ENCODE assay signal across 19 mouse cellular contexts in the genomic region with DNA sequence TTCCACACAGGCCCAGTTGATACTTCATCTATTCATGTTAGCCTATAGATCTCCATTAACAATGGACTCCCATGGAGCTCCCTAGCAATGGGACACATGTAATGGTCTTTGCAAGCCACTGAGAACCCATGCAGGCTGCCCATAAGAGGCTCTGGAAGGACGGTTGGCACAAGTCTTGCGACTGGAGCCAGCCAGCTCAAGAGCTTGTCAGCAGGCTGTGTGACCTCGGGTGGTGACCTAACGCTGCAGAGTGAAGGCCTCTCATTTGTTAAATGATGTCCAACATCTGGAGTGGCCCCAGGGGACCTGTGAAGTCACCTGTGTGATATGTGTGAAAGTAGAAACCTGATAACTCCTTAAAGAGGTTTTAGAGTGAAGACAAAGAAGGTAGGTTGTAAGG. TPM values are rescaled to one million over a fixed set of nuclear protein-coding genes. Genes with fewer than 3 reads are reported as not detected.
DNase-seq lines count a peak whose midpoint lies in the region; ATAC-seq and TF ChIP-seq lines count a peak whose summit lies in the region.
"Had no signal": no experiment of that assay in that cellular context is flagged by ENCODE, and none has a peak within 500 bp of the region (broad histone marks: within the 10 kb centered on the region; RNA-seq: fewer than 3 reads in every experiment).

No protein-coding gene starts in this region.

- no peak for ATAC-seq in lung, embryonic 16.5 days (ENCODE audit: low read depth)
- ATAC-seq in intestine, embryonic 14.5 days (replicated peaks; ENCODE audit: low FRiP score, low TSS enrichment, low read depth) = no peak
- no peak for ATAC-seq in stomach, embryonic 16.5 days (ENCODE audit: insufficient read depth, low FRiP score)
- no peak for ATAC-seq in hindbrain, postnatal 0 days
- ATAC-seq: forebrain, embryonic 15.5 days had no signal

- no peaks in the 10 kb centered on the region for H3K9me3 ChIP-seq in lung, embryonic 16.5 days (ENCODE audit: control insufficient read depth, low read length)
- H3K9me3 ChIP-seq in intestine, embryonic 14.5 days (ENCODE audit: control insufficient read depth, low read length) = no peaks in the 10 kb centered on the region
- H3K9me3 ChIP-seq in stomach, embryonic 16.5 days (replicated peaks; ENCODE audit: control insufficient read depth, low read length) = no peaks in the 10 kb centered on the region
- H3K9me3 ChIP-seq in hindbrain, postnatal 0 days (ENCODE audit: low read length) = no peaks in the 10 kb centered on the region
- H3K9me3 ChIP-seq: forebrain, embryonic 15.5 days; kidney, embryonic 15.5 days; liver, embryonic 15.5 days; neural tube, embryonic 13.5 days had no signal

- no peak overlapping the region for H3K9ac ChIP-seq in lung, embryonic 16.5 days (ENCODE audit: low read length)
- H3K9ac ChIP-seq in intestine, embryonic 14.5 days (ENCODE audit: low read length) = peak overlapping the region; percentile 44
- peak overlapping the region; percentile 64 for H3K9ac ChIP-seq in stomach, embryonic 16.5 days (ENCODE audit: low read length)
- no peak overlapping the region for H3K9ac ChIP-seq in hindbrain, postnatal 0 days (replicated peaks; ENCODE audit: low read length)
- H3K9ac ChIP-seq: forebrain, embryonic 15.5 days; kidney, embryonic 15.5 days; liver, embryonic 15.5 days; neural tube, embryonic 13.5 days had no signal

- intact Hi-C loops in gastrocnemius, adult 2 months (cut with DNase I) = no loop called here

- no peak overlapping the region; the same call in 1 of the 2 replicates for H3K4me2 ChIP-seq in lung, embryonic 16.5 days (ENCODE audit: low read depth, low read length)
- H3K4me2 ChIP-seq in intestine, embryonic 14.5 days (ENCODE audit: low read length) = peak overlapping the region; percentile 45
- peak overlapping the region; percentile 50 for H3K4me2 ChIP-seq in stomach, embryonic 16.5 days (ENCODE audit: low read depth, low read length)
- H3K4me2 ChIP-seq in hindbrain, postnatal 0 days (ENCODE audit: low read depth, low read length) = no peak overlapping the region
- H3K4me2 ChIP-seq: forebrain, embryonic 15.5 days; kidney, embryonic 15.5 days; liver, embryonic 15.5 days; midbrain, embryonic 11.5 days; neural tube, embryonic 13.5 days had no signal

- H3K4me3 ChIP-seq in gastrocnemius, adult 2 months = no peak overlapping the region
- H3K4me3 ChIP-seq in lung, embryonic 16.5 days (ENCODE audit: low read length) = no peak overlapping the region
- peak overlapping the region; percentile 21 for H3K4me3 ChIP-seq in intestine, embryonic 14.5 days (ENCODE audit: low read depth, low read length)
- H3K4me3 ChIP-seq in stomach, embryonic 16.5 days (replicated peaks; ENCODE audit: low read length) = peak overlapping the region; percentile 44
- H3K4me3 ChIP-seq in hindbrain, postnatal 0 days (ENCODE audit: low read length) = no peak overlapping the region
- H3K4me3 ChIP-seq: forebrain, embryonic 15.5 days; heart, adult 2 months; kidney, embryonic 15.5 days; liver, embryonic 15.5 days; neural tube, embryonic 13.5 days had no signal

- peak overlapping the region; percentile 17; the same call in 1 of the 2 replicates for H3K27ac ChIP-seq in gastrocnemius, adult 2 months
- peak overlapping the region; percentile 15; the same call in 1 of the 2 replicates for H3K27ac ChIP-seq in lung, embryonic 16.5 days (ENCODE audit: low read length)
- H3K27ac ChIP-seq in intestine, embryonic 14.5 days (ENCODE audit: low read depth) = peak overlapping the region; percentile 59
- peak overlapping the region; percentile 79 for H3K27ac ChIP-seq in stomach, embryonic 16.5 days (ENCODE audit: low read length)
- no peak overlapping the region for H3K27ac ChIP-seq in hindbrain, postnatal 0 days
- H3K27ac ChIP-seq: forebrain, embryonic 15.5 days; heart, adult 2 months; kidney, embryonic 15.5 days; liver, embryonic 15.5 days; macrophage; neural tube, embryonic 13.5 days had no signal

- H3K4me1 ChIP-seq in lung, embryonic 16.5 days (replicated peaks; ENCODE audit: control insufficient read depth, insufficient read depth, low read length) = peaks cover 25% of the 10 kb centered on the region
- H3K4me1 ChIP-seq in intestine, embryonic 14.5 days (replicated peaks; ENCODE audit: control insufficient read depth, insufficient read depth, low read length) = peaks cover 24% of the 10 kb centered on the region
- peaks cover 21% of the 10 kb centered on the region for H3K4me1 ChIP-seq in stomach, embryonic 16.5 days (ENCODE audit: control insufficient read depth, insufficient read depth, low read length)
- H3K4me1 ChIP-seq in hindbrain, postnatal 0 days (ENCODE audit: insufficient read depth, low read length) = 0 out of 2 replicates have a peak, but pooled peaks cover 5% of the 10 kb centered on the region

- no peak for TF ChIP-seq CTCF in gastrocnemius, adult 2 months (IDR thresholded peaks at IDR 0.05)
- no peak for TF ChIP-seq CTCF in hindbrain, postnatal 0 days (IDR thresholded peaks at IDR 0.05; ENCODE audit: low read depth)

- no peaks in the 10 kb centered on the region for H3K27me3 ChIP-seq in lung, embryonic 16.5 days (ENCODE audit: control insufficient read depth, insufficient read depth, low read depth, low read length)
- no peaks in the 10 kb centered on the region for H3K27me3 ChIP-seq in intestine, embryonic 14.5 days (replicated peaks; ENCODE audit: control insufficient read depth, insufficient read depth, low read length)
- H3K27me3 ChIP-seq in stomach, embryonic 16.5 days (ENCODE audit: control insufficient read depth, insufficient read depth, low read length) = peaks cover 4% of the 10 kb centered on the region; the same call in 1 of the 2 replicates
- no peaks in the 10 kb centered on the region for H3K27me3 ChIP-seq in hindbrain, postnatal 0 days (ENCODE audit: insufficient read depth, low read length)
- H3K27me3 ChIP-seq: forebrain, embryonic 15.5 days; kidney, embryonic 15.5 days had no signal

- no peak for DNase-seq in gastrocnemius, adult 2 months
- no peak for DNase-seq in gastrocnemius, adult 18-20 months (ENCODE audit: low spot score)
- DNase-seq in lung, postnatal 4 days = no peak
- DNase-seq in intestine, embryonic 14.5 days (ENCODE audit: low spot score) = no peak
- no peak for DNase-seq in hindbrain, postnatal 0 days (ENCODE audit: low spot score)
- no peak for DNase-seq in layer of hippocampus, postnatal 36 days
- DNase-seq: cerebellum, adult 18-20 months; cerebellum, postnatal 36 days; heart, postnatal 10 days; right cerebral cortex, postnatal 25 days had no signal

- H3K36me3 ChIP-seq in lung, embryonic 16.5 days (ENCODE audit: control insufficient read depth, insufficient read depth, low read length) = peaks cover 7% of the 10 kb centered on the region
- no peaks in the 10 kb centered on the region; the same call in 1 of the 2 replicates for H3K36me3 ChIP-seq in intestine, embryonic 14.5 days (ENCODE audit: control insufficient read depth, insufficient read depth, low read length)
- no peaks in the 10 kb centered on the region for H3K36me3 ChIP-seq in stomach, embryonic 16.5 days (ENCODE audit: control insufficient read depth, insufficient read depth, low read length)
- H3K36me3 ChIP-seq in hindbrain, postnatal 0 days (ENCODE audit: insufficient read depth, low read length) = no peaks in the 10 kb centered on the region
- H3K36me3 ChIP-seq: forebrain, embryonic 15.5 days; liver, embryonic 15.5 days; neural tube, embryonic 13.5 days had no signal

- WGBS in lung, embryonic 16.5 days = 41% methylated on average over 4 of the region's 4 CpGs
- WGBS in intestine, embryonic 14.5 days = 76% methylated on average over 4 of the region's 4 CpGs
- WGBS in stomach, embryonic 16.5 days = 65% methylated on average over 4 of the region's 4 CpGs
- 62% methylated on average over 4 of the region's 4 CpGs for WGBS in hindbrain, postnatal 0 days

RNA-seq across cellular contexts. Expression of a gene that starts 25.2 kb away (rescaled TPM):
- 1 to 10 TPM; 1.8 TPM for total RNA-seq in gastrocnemius, adult 2 months (2021)
- 1 to 10 TPM; 1.9 to 2.1 TPM for total RNA-seq in gastrocnemius, adult 18-20 months (2021)
- 78.2 and 92.9 TPM in 2 replicates for polyA plus RNA-seq in lung, embryonic 16.5 days (2015; fragmentation: Nextera tagmentation; extraction: Ambion mirVana)
- 45.4 and 53.7 TPM in 2 replicates for polyA plus RNA-seq in intestine, embryonic 14.5 days (2014; fragmentation: Nextera tagmentation; extraction: Ambion mirVana)
- polyA plus RNA-seq in stomach, embryonic 16.5 days (2015; fragmentation: Nextera tagmentation; extraction: Ambion mirVana) = 106 and 112 TPM in 2 replicates
- total RNA-seq in hindbrain, postnatal 0 days (2014; rRNA removed) = 11.7 and 13.1 TPM in 2 replicates
- polyA plus RNA-seq in hindbrain, postnatal 0 days (2015; fragmentation: Nextera tagmentation; extraction: Ambion mirVana) = 60.0 and 61.4 TPM in 2 replicates
- total RNA-seq in layer of hippocampus, postnatal 36 days (2021) = 10 to 100 TPM; 31.3 to 38.2 TPM

Comparison
In these comparisons a context has a peak if more than half of its experiments do, and no peak if none do; other contexts are left out.
1. H3K4me3 ChIP-seq: peak in intestine, embryonic 14.5 days (single experiment) and stomach, embryonic 16.5 days (single experiment); none in gastrocnemius, adult 2 months (single experiment), lung, embryonic 16.5 days (single experiment) and hindbrain, postnatal 0 days (single experiment).
2. H3K4me2 ChIP-seq: peak in intestine, embryonic 14.5 days (single experiment) and stomach, embryonic 16.5 days (single experiment); none in lung, embryonic 16.5 days (single experiment) and hindbrain, postnatal 0 days (single experiment).
3. H3K9ac ChIP-seq: peak in intestine, embryonic 14.5 days (single experiment) and stomach, embryonic 16.5 days (single experiment); none in lung, embryonic 16.5 days (single experiment) and hindbrain, postnatal 0 days (single experiment).